ENCODE assay signal across 8 mouse cellular contexts in the genomic region with DNA sequence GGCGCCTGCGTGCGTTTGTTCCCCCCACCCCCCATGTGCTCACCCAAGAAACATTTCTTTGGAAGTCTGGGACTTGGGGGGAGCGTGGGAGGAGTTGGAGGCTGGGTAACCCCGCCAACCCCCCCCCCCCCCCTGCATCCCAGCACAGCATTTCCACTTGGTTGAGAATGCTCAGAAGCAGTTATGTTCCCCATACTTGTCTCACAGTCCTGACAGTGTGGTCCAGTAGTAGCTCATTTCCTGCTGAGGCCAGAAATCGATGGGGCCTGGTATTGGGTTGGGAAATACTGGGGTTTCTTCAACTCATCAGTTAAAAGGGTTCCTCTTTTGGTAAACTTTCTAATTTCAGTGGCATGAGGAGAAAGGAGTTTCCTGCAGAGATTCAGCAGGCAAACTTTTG. TPM values are rescaled to one million over a fixed set of nuclear protein-coding genes. Genes with fewer than 3 reads are reported as not detected.
DNase-seq lines count a peak whose midpoint lies in the region; ATAC-seq and TF ChIP-seq lines count a peak whose summit lies in the region.

No protein-coding gene starts in this region.

- H3K9ac ChIP-seq in hindbrain, embryonic 15.5 days, result peak overlapping the region; percentile 57; the same call in 1 of the 2 replicates

- no peak for TF ChIP-seq CTCF in cortical plate, adult 2 months (IDR thresholded peaks at IDR 0.05; ENCODE audit: extremely low read depth, insufficient read depth, low read length)

- peak overlapping the region; percentile 64 for H3K4me3 ChIP-seq in heart, embryonic 10.5 days
- peak overlapping the region; percentile 80 for H3K4me3 ChIP-seq in cortical plate, adult 2 months (ENCODE audit: insufficient read depth, low read length)
- peak overlapping the region; percentile 65 for H3K4me3 ChIP-seq in hindbrain, embryonic 15.5 days

- peak overlapping the region; percentile 74; the same call in 1 of the 2 replicates for H3K27ac ChIP-seq in heart, embryonic 10.5 days
- peak overlapping the region; percentile 28; the same call in 1 of the 2 replicates for H3K27ac ChIP-seq in cortical plate, adult 2 months (ENCODE audit: insufficient read depth, low read length)
- no peak overlapping the region for H3K27ac ChIP-seq in hindbrain, embryonic 15.5 days (replicated peaks)

- peak overlapping the region; percentile 53 for H3K4me2 ChIP-seq in hindbrain, embryonic 15.5 days

- H3K36me3 ChIP-seq in heart, embryonic 10.5 days, result no peaks in the 10 kb centered on the region
- H3K36me3 ChIP-seq in hindbrain, embryonic 15.5 days, result no peaks in the 10 kb centered on the region

- H3K27me3 ChIP-seq in heart, embryonic 10.5 days (ENCODE audit: insufficient read depth, poor library complexity, severe bottlenecking), result no peaks in the 10 kb centered on the region
- no peaks in the 10 kb centered on the region for H3K27me3 ChIP-seq in hindbrain, embryonic 15.5 days

- no peaks in the 10 kb centered on the region for H3K4me1 ChIP-seq in heart, embryonic 10.5 days
- no peaks in the 10 kb centered on the region for H3K4me1 ChIP-seq in cortical plate, adult 2 months (ENCODE audit: control insufficient read depth, insufficient read depth, low read length)
- H3K4me1 ChIP-seq in hindbrain, embryonic 15.5 days (replicated peaks), result no peaks in the 10 kb centered on the region

- 8% methylated on average over 6 of the region's 6 CpGs for WGBS in heart, embryonic 10.5 days
- 16% methylated on average over 6 of the region's 6 CpGs for WGBS in hindbrain, embryonic 15.5 days

- TF ChIP-seq POLR2A in cortical plate, adult 2 months (IDR thresholded peaks at IDR 0.05; ENCODE audit: extremely low read depth, insufficient read depth, low read length), result no peak

- ATAC-seq in hindbrain, embryonic 15.5 days (ENCODE audit: low FRiP score, low read depth), result no peak; the same call in 1 of the 2 replicates
- peak; percentile 67 for ATAC-seq in megakaryocyte progenitor cell, adult 5-6 weeks (replicated peaks; ENCODE audit: poor library complexity)
- ATAC-seq in erythroid progenitor cell, adult 5-6 weeks (replicated peaks; ENCODE audit: low FRiP score, poor library complexity, severe bottlenecking), result no peak

- DNase-seq in heart, embryonic 10.5 days (ENCODE audit: low spot score), result no peak
- DNase-seq in heart, postnatal 4 days, result no peak
- DNase-seq in frontal cortex, adult 2 months (ENCODE audit: extremely low spot score in 1 of 2, low spot score in 1 of 2), result no peak
- no peak for DNase-seq in left cerebral cortex, adult 11 months (ENCODE audit: low spot score)

- no peaks in the 10 kb centered on the region for H3K9me3 ChIP-seq in heart, embryonic 10.5 days
- H3K9me3 ChIP-seq in hindbrain, embryonic 15.5 days, result no peaks in the 10 kb centered on the region

RNA-seq across cellular contexts. Expression of a gene that starts 1.1 kb away (rescaled TPM):
- 4.4 and 5.0 TPM in 2 replicates for polyA plus RNA-seq in heart, embryonic 10.5 days (2016; fragmentation: Nextera tagmentation; extraction: Ambion mirVana)
- 10 to 100 TPM; 16.6 to 16.7 TPM for total RNA-seq in heart, postnatal 4 days (2021)
- 8.3 and 9.2 TPM in 2 replicates for polyA plus RNA-seq in cortical plate, adult 2 months (2012; rRNA removed)
- 4.2 and 4.4 TPM in 2 replicates for polyA plus RNA-seq in hindbrain, embryonic 15.5 days (2015; fragmentation: Nextera tagmentation; extraction: Ambion mirVana)
- total RNA-seq in megakaryocyte progenitor cell, adult 5-6 weeks (2015), result 39.7 and 39.8 TPM in 2 replicates
- total RNA-seq in megakaryocyte progenitor cell, adult 5-6 weeks (2017), result 16.2 and 18.7 TPM in 2 replicates
- 7.5 and 8.3 TPM in 2 replicates for total RNA-seq in erythroid progenitor cell, adult 5-6 weeks (2015; ENCODE audit: low replicate concordance)
- 0.38 and 1.7 TPM in 2 replicates for total RNA-seq in erythroid progenitor cell, adult 5-6 weeks (2017; ENCODE audit: low replicate concordance)
- 7.4 and 8.2 TPM in 2 replicates for polyA plus RNA-seq in frontal cortex, adult 2 months (2012; rRNA removed)
